Mouse (Mus musculus): ENCODE data around the gene Dennd2c. TPM values are rescaled to one million over a fixed set of nuclear protein-coding genes. Genes with fewer than 3 reads are reported as not detected.

Gene Dennd2c
- 1.3 and 1.5 TPM in 2 replicates for polyA plus RNA-seq (2015; fragmentation: Nextera tagmentation; extraction: Ambion mirVana)

DNA sequence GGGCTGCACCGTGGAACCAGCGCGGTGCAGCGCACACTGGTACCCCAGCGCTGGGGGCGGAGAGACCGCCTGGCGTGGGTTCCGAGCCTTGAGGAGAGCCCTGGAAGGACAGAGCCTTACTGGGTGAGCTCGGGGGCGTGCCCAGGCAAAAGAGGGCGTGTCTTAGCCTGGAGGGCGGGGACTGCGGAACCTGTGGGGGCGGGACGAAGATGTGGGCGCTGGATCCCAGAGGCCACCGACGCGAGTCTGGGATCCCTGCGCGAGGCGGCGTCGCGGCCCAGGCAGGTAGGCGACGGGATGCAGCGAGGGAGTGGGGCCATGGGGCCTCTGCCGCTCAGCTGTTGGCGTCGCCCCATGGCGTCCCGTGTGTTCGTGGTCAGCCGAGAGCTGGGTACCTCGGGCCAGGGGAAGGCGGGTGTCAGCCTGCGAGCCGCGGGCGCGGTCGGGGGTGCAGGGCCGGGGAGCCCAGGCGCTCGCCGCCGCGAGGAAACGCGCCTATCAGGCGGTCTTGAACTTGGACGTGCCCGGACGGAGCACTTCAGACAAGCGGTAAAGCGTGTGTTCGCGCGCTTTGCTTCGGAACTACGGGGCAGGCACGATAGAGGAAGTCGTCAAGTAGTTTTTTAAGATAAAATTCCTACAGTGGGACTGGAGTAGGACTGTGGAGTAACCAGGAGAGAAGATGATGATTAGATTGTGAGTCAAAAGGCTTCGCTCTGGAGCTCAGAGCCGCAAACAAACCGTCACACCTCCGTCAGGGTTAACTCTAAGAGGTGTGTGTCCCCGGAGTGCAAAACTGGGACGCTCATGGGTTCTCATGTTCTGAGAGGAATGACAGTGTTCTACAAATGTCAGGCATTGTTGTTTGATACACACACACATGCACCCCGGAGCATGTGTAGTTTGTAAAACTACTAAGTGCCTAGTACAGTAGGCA lies at the start of gene Dennd2c:
Gene Dennd2c, plus strand, starts transcription at position 151 of the 937 bp plus-strand sequence.
- Histone ChIP-seq H3K4me1 (replicated peaks) (peaks cover 14% of the 10 kb centered on the region), H3K27me3 (peaks cover 43% of the 10 kb centered on the region), H3K4me3 (peak within 1 kb of the TSS; percentile 64), H3K27ac (no peak within 1 kb of the TSS), H3K4me2 (peak within 1 kb of the TSS; percentile 93), H3K9ac (peak within 1 kb of the TSS; percentile 77), H3K36me3 (no peaks in the 10 kb centered on the region), H3K9me3 (no peaks in the 10 kb centered on the region)
- under 1% methylated on average over 61 of the region's 72 CpGs for WGBS
- ATAC-seq (ENCODE audit: low FRiP score) = peak; percentile 95

DNA sequence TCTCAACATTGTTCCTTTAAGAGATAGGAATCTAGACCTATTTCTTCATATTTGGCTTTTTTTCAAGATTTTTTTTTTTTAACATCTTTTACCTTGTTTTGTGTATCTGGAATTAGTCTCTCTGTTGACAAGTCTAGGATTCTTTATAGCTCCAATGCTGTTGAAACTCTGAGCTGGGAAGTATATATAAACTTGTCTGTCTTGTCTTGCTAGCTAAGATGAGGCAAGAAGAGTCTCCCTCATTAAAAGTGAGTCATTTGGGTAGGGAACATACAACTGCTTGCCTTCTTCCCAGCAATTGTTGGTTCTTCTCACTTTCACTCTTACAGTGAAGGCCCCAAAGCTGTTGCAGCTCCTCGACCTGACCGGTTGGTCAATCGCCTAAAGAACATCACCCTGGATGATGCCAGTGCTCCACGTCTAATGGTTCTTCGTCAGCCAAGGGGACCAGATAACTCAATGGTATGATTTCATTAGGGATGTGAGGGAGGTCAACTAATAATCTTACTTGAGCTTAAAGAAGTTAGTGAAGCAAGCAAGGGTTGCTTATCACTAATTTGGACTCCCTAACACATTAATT lies 46.3 kb upstream of the Dennd2c start:
- 92% methylated on average over 5 of the region's 5 CpGs for WGBS
- H3K27ac ChIP-seq = no peak overlapping the region
- H3K27me3 ChIP-seq = no peaks in the 10 kb centered on the region
- ATAC-seq (ENCODE audit: low FRiP score) = no peak
- H3K4me2 ChIP-seq = no peak overlapping the region
- H3K36me3 ChIP-seq = peaks cover 63% of the 10 kb centered on the region
- peaks cover 15% of the 10 kb centered on the region for H3K4me1 ChIP-seq (replicated peaks)
- H3K4me3 ChIP-seq = no peak overlapping the region
- no peak overlapping the region for H3K9ac ChIP-seq
- no peaks in the 10 kb centered on the region for H3K9me3 ChIP-seq

DNA sequence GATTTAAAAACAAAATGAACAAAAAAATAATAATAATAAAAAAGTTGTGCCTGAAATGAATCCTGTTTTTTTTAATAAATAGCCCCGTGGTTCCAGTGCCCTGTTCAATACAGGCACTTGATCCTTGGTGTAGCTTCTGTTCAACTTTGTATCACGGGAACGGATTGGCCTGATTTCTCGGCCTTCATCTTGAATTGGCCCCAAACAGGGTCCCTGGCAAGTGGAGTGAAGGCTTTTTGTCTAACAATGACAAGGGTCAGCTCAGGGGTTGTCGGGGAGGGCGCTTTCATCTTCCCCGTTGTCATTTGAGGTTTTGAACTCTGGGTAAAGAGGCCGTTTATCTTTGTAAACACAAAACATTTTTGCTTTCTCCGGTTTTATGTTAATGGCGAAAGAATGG lies 44.7 kb upstream of the Dennd2c start:
- under 1% methylated on average over 10 of the region's 10 CpGs for WGBS
- peaks cover 65% of the 10 kb centered on the region for H3K36me3 ChIP-seq
- H3K27me3 ChIP-seq = no peaks in the 10 kb centered on the region
- H3K4me3 ChIP-seq = peak overlapping the region; percentile 71
- ATAC-seq (ENCODE audit: low FRiP score) = peak; percentile 70
- H3K4me1 ChIP-seq (replicated peaks) = peaks cover 15% of the 10 kb centered on the region
- peak overlapping the region; percentile 88 for H3K9ac ChIP-seq
- peak overlapping the region; percentile 94 for H3K27ac ChIP-seq
- H3K4me2 ChIP-seq = peak overlapping the region; percentile 78
- H3K9me3 ChIP-seq = no peaks in the 10 kb centered on the region

DNA sequence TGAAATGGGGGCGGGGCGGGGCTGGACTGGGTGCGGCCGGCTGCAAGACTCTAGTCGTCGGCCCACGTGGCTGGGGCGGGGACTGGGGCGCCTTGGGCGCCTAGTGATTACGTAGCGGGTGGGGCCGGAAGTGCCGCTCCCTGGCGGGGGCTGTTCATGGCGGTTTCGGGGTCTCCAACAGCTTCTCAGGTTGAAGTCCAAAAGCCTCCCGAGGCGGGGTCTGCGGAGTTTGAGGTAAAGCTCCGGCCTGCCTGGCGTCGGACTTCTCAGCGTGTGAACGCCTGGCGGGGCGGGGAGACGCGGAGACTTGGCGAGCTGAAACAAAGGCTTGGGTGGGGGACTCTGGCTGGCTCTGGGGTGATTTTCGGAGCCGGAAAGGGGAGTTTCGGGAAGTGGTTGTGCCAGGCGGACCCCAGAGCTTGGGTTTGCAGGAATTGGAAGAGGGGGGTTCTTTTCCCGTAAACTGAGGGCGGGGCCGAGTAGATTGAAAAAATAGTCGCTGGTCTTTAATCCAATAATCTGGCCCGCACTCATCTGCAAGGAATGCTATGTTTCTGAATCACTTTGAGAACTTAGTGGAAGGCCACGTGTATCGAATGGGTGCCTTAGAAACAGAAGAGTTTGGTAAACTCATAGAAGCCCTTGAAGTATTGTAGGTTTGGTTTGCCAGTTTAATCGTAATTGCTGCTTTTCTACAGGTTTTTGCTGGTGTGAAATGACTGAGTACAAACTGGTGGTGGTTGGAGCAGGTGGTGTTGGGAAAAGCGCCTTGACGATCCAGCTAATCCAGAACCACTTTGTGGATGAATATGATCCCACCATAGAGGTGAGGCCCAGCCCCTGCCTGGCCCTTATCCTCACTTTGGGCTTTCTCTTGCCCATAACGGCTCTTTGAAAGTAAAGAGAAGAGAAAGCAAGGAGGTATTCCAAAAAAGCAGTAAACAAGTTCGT lies 43.9 kb upstream of the Dennd2c start, which contains the start of gene Nras:
Gene Nras, plus strand, starts transcription at position 79 of the 951 bp plus-strand sequence.
- WGBS = 4% methylated on average over 46 of the region's 46 CpGs
- Histone ChIP-seq H3K4me3 (peak within 1 kb of the TSS; percentile 71), H3K9me3 (no peaks in the 10 kb centered on the region)

DNA sequence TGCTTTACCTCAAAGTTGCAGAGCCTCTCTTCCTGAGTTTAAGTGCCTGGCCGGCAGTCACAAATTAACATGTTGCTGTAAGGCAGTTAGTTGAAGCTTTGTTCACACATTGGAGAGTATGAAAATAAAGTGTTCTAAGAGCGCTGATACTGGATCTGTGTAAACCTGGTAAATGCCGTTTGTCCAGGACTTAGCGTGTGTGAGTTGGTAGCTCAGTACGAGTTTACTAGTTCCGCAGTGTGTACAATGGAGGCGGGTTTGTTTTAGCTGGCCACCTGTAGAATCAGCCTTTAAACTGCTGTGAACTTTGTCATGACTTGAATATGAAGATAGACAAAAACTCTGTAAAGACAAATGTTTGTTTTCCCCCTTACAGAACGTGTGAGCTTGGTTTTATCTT lies 35.5 kb upstream of the Dennd2c start:
- Histone ChIP-seq H3K27me3 (no peaks in the 10 kb centered on the region), H3K36me3 (peaks cover 67% of the 10 kb centered on the region), H3K4me2 (no peak overlapping the region), H3K9ac (no peak overlapping the region), H3K4me1 (replicated peaks) (no peaks in the 10 kb centered on the region), H3K4me3 (no peak overlapping the region), H3K9me3 (no peaks in the 10 kb centered on the region), H3K27ac (no peak overlapping the region)
- 96% methylated on average over 8 of the region's 8 CpGs for WGBS
- no peak for ATAC-seq (ENCODE audit: low FRiP score)

More for the DNA sequence above, 43.9 kb upstream of the Dennd2c start, which contains the start of gene Nras:
- Histone ChIP-seq H3K27ac (peak within 1 kb of the TSS; percentile 94), H3K4me2 (peak within 1 kb of the TSS; percentile 78), H3K9ac (peak within 1 kb of the TSS; percentile 88), H3K4me1 (replicated peaks) (peaks cover 15% of the 10 kb centered on the region), H3K36me3 (peaks cover 67% of the 10 kb centered on the region), H3K27me3 (no peaks in the 10 kb centered on the region)
- ATAC-seq (ENCODE audit: low FRiP score) = peak; percentile 99

DNA sequence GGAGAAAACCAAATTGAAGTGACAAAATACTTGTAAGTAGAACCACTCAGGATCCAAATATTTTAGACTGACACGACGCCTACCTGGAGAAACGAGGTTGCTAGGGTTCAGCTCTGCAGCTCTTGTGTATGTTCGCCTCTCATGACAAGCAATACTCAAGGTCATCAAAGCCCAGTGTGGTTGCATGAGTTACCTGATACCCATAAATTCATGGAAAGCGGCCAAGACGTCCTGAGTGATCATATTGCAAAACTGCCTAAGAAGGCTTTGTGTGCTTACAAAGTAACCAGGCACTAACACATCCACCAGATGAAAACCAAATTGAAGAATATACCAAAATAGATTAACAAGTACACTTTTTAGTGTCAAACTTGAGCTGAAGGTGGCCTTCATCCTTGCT lies 33.4 kb upstream of the Dennd2c start:
- Histone ChIP-seq H3K36me3 (peaks cover 46% of the 10 kb centered on the region), H3K4me1 (replicated peaks) (no peaks in the 10 kb centered on the region), H3K9ac (no peak overlapping the region), H3K27ac (no peak overlapping the region), H3K4me3 (no peak overlapping the region), H3K4me2 (no peak overlapping the region), H3K27me3 (no peaks in the 10 kb centered on the region), H3K9me3 (no peaks in the 10 kb centered on the region)
- 94% methylated on average over 6 of the region's 6 CpGs for WGBS
- ATAC-seq (ENCODE audit: low FRiP score) = no peak

DNA sequence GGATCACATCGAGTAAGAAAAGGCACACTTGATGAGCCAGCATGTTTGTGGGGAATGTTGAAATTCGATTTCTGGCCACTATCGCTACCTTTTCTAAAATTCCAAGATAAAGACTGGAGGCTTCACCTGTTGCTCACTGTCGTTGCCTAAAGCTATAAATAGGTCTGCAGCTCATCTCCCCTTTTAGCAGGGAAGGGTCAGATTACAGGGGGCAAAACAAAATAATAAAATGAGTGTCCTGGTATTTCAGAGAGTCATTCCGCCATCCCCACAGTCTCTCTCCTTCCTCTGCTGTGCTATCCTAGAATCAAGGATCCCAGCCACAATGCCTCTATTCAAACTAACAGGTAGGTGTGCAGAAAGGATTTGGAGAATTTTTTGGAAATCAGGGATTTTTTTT lies 28.6 kb upstream of the Dennd2c start, which contains the start of gene Ampd1:
Gene Ampd1, plus strand, starts transcription at position 244 of the 400 bp plus-strand sequence.
- Histone ChIP-seq H3K9me3 (no peaks in the 10 kb centered on the region), H3K4me1 (replicated peaks) (no peaks in the 10 kb centered on the region), H3K36me3 (peaks cover 7% of the 10 kb centered on the region), H3K27ac (no peak within 1 kb of the TSS), H3K27me3 (no peaks in the 10 kb centered on the region), H3K9ac (no peak within 1 kb of the TSS), H3K4me3 (no peak within 1 kb of the TSS), H3K4me2 (no peak within 1 kb of the TSS)
- ATAC-seq (ENCODE audit: low FRiP score) = no peak
- WGBS = 79% methylated on average over 5 of the region's 5 CpGs

DNA sequence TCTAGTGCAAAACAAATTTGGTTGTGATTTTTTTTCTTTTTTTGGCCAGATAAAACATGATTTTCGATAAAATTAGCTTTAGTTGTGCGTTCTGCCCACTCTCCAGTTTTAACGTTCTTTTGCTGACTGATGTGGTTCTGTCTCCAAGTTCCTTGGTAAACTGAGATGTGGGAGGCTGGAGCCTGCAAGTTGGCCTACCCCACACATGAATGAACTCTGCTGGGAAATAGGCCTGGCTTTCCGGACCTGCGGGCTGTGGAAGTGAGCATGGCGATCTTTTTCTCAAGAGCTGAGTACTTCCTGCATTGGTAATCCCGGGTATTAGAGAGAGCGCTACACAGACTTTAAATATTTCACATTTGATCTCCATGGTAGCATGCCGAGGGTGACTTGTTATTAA lies 26.5 kb upstream of the Dennd2c start:
- no peaks in the 10 kb centered on the region for H3K36me3 ChIP-seq
- no peak overlapping the region for H3K9ac ChIP-seq

DNA sequence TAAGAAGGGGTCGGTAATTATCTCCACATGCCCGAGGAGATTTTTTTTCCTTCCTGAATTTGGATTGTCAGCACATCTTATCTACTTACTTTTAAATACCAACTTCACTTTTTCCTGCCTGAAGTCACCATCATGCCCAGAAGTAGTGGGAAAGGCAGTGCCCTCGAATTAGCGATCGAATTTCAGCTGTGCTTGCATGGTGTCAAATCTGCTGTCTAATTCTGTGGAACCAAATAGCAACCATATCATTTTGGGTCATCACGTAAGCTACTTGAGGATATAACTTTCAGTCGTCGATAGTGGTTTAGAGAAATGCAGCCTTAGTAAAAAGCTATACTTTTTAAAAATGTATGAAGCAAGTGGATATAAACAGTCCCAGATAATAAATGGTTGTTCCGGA lies 25.9 kb upstream of the Dennd2c start:
- Histone ChIP-seq H3K4me2 (no peak overlapping the region), H3K4me1 (replicated peaks) (peaks cover 5% of the 10 kb centered on the region; the same call in 1 of the 2 replicates), H3K27me3 (no peaks in the 10 kb centered on the region), H3K27ac (no peak overlapping the region), H3K36me3 (no peaks in the 10 kb centered on the region), H3K9me3 (no peaks in the 10 kb centered on the region), H3K4me3 (no peak overlapping the region), H3K9ac (no peak overlapping the region)
- no peak for ATAC-seq (ENCODE audit: low FRiP score)
- WGBS = 92% methylated on average over 9 of the region's 9 CpGs

More for the DNA sequence above, 26.5 kb upstream of the Dennd2c start:
- H3K9me3 ChIP-seq = no peaks in the 10 kb centered on the region
- no peaks in the 10 kb centered on the region for H3K27me3 ChIP-seq
- no peak overlapping the region for H3K27ac ChIP-seq
- ATAC-seq (ENCODE audit: low FRiP score) = no peak
- 88% methylated on average over 9 of the region's 9 CpGs for WGBS
- H3K4me3 ChIP-seq = no peak overlapping the region
- H3K4me1 ChIP-seq (replicated peaks) = 0 out of 2 replicates have a peak, but pooled peaks cover under 1% of the 10 kb centered on the region
- no peak overlapping the region for H3K4me2 ChIP-seq

DNA sequence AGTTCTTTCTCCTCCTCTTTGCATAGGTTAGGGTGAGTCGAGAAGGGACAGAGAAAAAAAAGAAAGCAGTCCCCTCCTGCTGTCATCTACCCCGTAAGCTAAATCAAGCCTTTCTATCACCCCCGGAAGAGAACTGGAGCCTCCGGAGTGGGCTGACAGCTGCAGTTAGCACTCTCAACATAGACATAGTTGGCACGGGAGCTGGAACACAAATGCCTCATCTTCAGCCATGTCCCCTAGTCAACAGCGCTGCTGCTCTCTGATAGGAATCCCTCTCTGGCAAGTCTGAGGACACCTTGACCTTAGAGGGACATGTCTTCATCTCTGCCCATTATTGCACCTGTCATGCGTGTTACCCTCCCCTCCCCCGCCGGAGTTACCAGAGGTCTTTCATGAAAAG lies 23.1 kb upstream of the Dennd2c start:
- Histone ChIP-seq H3K36me3 (no peaks in the 10 kb centered on the region), H3K9ac (no peak overlapping the region), H3K27me3 (no peaks in the 10 kb centered on the region), H3K4me3 (no peak overlapping the region), H3K4me2 (no peak overlapping the region), H3K4me1 (replicated peaks) (peaks cover 5% of the 10 kb centered on the region; the same call in 1 of the 2 replicates), H3K9me3 (no peaks in the 10 kb centered on the region), H3K27ac (no peak overlapping the region)
- 82% methylated on average over 9 of the region's 9 CpGs for WGBS
- ATAC-seq (ENCODE audit: low FRiP score) = no peak

DNA sequence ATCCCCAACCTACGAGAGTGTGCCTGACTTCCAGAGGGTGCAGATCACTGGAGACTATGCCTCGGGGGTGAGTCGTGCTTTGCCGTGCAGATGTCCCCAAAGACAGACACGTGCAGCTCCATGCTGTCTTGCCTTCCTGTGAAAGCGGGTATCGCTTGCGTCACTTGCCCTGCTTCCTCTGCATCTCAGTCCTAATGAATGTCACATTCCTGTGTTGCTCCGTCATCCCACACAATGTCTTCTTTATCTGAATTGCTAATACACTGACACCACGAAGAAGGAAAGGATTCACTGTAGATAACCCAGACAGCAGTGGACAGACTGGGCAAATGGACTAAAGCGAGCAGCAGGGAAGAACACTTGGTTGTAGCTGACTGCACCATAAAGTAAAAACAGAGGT lies 21.4 kb upstream of the Dennd2c start:
- Histone ChIP-seq H3K27me3 (no peaks in the 10 kb centered on the region), H3K36me3 (no peaks in the 10 kb centered on the region), H3K9ac (no peak overlapping the region), H3K4me3 (no peak overlapping the region), H3K9me3 (no peaks in the 10 kb centered on the region), H3K27ac (no peak overlapping the region), H3K4me1 (replicated peaks) (peaks cover 5% of the 10 kb centered on the region; the same call in 1 of the 2 replicates), H3K4me2 (no peak overlapping the region)
- 51% methylated on average over 11 of the region's 11 CpGs for WGBS
- no peak for ATAC-seq (ENCODE audit: low FRiP score)

Measured in hindbrain, embryonic 13.5 days (tissue).